Mouse (Mus musculus): ENCODE data around the gene Caap1.

Gene Caap1

DNA sequence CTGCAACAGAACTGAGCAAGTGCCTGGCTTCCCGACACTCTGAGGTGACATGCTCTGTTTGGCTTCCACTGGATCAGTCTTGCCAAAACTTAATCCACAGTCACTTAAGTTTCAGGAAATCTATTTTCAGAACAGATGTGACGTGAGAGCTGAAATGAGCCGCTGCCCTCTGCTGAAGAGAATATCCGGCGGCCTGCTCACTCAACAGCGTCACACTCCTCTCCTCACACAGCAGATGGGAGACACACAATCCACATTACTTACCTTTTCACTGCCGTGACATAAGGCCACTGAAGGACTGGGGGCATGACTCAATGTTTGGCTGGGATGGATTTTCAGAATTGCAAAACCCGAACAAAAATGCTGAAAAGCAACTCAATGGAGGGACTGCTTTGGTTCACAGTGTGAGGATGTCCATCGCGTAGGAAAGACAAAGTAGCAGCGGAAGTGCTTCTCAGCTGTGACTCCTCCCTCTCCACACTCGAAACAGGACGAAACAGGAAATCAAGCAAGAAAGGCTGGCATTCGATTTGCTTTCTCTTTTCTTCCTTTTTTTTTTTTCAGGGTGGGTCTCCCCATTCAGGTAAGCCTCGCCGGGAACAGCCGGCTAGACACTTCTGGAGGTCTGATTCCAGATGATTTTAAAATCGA is 79.7 kb downstream of the Caap1 start:
- DNase-seq (ENCODE audit: low spot score) = no peak

DNA sequence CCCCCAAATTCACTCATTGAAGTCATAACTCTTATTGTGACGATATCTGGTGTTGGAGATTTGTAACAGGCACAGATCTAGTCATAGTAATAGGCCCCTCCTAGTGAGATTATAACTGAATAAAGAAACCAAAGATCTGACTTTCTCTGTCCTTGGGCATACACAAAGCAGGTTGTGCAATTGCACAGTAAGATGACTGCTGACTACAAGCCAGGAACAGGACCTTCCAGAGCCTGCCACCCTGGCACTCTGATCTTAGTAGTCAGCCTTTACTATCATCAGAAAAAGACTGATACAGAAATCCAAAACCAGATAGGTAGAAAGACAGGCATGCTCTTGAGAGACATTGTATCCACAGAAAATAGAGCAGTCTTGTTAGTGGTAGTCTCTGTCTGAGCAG is 83.3 kb downstream of the Caap1 start:
- DNase-seq (ENCODE audit: low spot score) = no peak

DNA sequence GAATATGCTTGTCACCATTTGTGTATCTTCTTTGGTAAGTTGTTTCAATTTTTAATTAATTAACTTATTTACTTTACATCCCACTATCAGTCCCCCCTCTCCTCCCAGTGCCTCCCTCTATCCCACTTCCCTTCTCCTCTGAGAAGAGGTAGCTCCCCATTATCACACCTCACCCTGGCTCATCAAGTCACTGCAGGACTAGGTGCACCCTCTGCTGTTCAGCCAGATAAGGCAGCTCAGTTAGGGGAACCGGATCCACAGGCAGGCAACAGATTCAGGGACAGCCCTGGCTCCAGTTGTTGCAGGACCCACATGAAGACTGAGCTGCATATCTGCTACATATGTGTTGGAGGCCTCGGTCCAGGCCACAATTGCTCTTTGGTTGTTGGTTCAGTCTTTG is 97.2 kb downstream of the Caap1 start:
- DNase-seq (ENCODE audit: low spot score) = no peak

DNA sequence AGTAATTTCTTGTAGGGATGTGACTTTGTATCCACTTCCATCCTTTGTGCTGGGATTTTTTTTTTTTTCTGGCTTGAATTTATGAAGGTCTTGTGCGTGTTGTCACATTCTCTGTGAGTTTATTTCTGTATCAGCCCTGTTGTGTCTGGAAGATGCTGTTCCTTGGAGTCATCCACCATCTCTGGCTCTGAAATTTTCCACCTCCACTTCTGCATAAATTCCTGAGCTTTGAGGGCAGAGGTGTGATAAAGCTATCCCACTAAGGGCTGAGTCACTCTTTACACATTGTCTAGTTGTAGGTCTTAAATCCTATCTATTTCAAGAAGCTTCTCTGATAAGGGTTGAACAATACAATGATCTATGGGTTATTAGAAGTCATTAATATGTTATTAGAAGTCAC is 101.7 kb downstream of the Caap1 start:
- no peak for DNase-seq (ENCODE audit: low spot score)
